Mouse (Mus musculus) heart, adult 2 months (tissue): ENCODE measurements around the gene Olfr1116. TPM values are rescaled to one million over a fixed set of nuclear protein-coding genes. Genes with fewer than 3 reads are reported as not detected.
A peak's percentile ranks its signal among the peaks of the same experiment; 100 is the strongest.
"Not testable (repeated sequence)": the region's sequence is repeated elsewhere in the genome, so short reads cannot be mapped to it uniquely, and the experiment has no call there.

Source experiments
- DNase-seq, 2 experiments: peaks; one replicate each; pipeline ENCODE4 v3.0.0; 2021
- H3K27ac ChIP-seq: fragments of 200-600 bp; 2 replicates; pipeline ENCODE4 v1.8.1; 2022
- H3K27me3 ChIP-seq: fragments of 200-500 bp; 2 replicates; pipeline ENCODE4 v1.6.1; 2012; ENCODE audit warnings: mild to moderate bottlenecking, low read length, inconsistent platforms, mixed read lengths; ENCODE audit not compliant: control insufficient read depth, insufficient read depth
- H3K36me3 ChIP-seq: fragments of 200-500 bp; 2 replicates; pipeline ENCODE4 v1.6.1; 2012; ENCODE audit warnings: low read length, inconsistent platforms; ENCODE audit not compliant: control insufficient read depth, insufficient read depth
- H3K4me1 ChIP-seq: fragments of 200-500 bp; 2 replicates; pipeline ENCODE4 v1.6.1; 2011; ENCODE audit warnings: low read length; ENCODE audit not compliant: control insufficient read depth, insufficient read depth
- H3K4me3 ChIP-seq: fragments of 200-600 bp; 2 replicates; pipeline ENCODE4 v1.8.1; 2022
- H3K79me2 ChIP-seq: fragments of 200-500 bp; replicated peaks from 2 replicates; pipeline ENCODE4 v1.6.1; 2012; ENCODE audit warnings: mild to moderate bottlenecking, inconsistent platforms, low read length, moderate library complexity, mixed read lengths; ENCODE audit not compliant: control insufficient read depth, insufficient read depth
- H3K9ac ChIP-seq: fragments of 200-500 bp; 2 replicates; pipeline ENCODE4 v1.6.1; 2012; ENCODE audit warnings: low read depth, mild to moderate bottlenecking, control low read depth, inconsistent platforms, low read length, mixed read lengths
- CTCF ChIP-seq: fragments of 200-600 bp; IDR thresholded peaks from 2 replicates; pipeline ENCODE4 v1.8.1; 2022; ENCODE audit warnings: antibody characterized with exemption, mild to moderate bottlenecking, moderate library complexity
- EP300 ChIP-seq: fragments of 200-500 bp; IDR thresholded peaks from 2 replicates; pipeline ENCODE4 v1.6.1; 2011; ENCODE audit warnings: low read depth, low read length, control low read depth; ENCODE audit not compliant: insufficient read depth
- POLR2A ChIP-seq: fragments of 200-500 bp; IDR thresholded peaks from 2 replicates; pipeline ENCODE4 v1.6.1; 2011; ENCODE audit warnings: mild to moderate bottlenecking, low read depth, low read length, control low read depth; ENCODE audit not compliant: insufficient read depth
- WGBS: fragments of 180-500 bp; shearing (Covaris S2); methylation state at CpG from one replicate; pipeline ENCODE4 v1.1.7; 2018; 5-methylcytosine and 5-hydroxymethylcytosine counted together
- intact Hi-C: fragments of 180-260 bp; cut with DNase I; formaldehyde crosslinking; loops from one replicate; pipeline ENCODE4 v1.15.1; 2025
- long read RNA-seq: library from polyadenylated mRNA; stranded (forward); transcript quantifications from one replicate; pipeline ENCODE4 v2.0.0, GENCODE M21; 2021
- microRNA-seq, 2 experiments: library from miRNA; unstranded; fragments of <30 nt; microRNA quantifications; one replicate each; pipeline ENCODE4 v1.2.0; 2021
- polyA plus RNA-seq: library from polyadenylated mRNA; depleted of rRNA; stranded (reverse); fragments of >200 nt; gene quantifications from 2 replicates; pipeline ENCODE4 v1.2.3, GENCODE M21; 2012; rRNA removed
- total RNA-seq, 2 experiments: library from RNA; stranded (reverse); gene quantifications; 2 replicates each; pipeline ENCODE4 v1.2.3; 2021

Olfr1116 gene
- total RNA-seq (not detected), polyA plus RNA-seq (not detected in 2 replicates)
- long read RNA-seq, result 0 reads

GRCm38 (mm10) chr2:87267234-87267633, at the start of gene Olfr1116:
Gene Olfr1116, plus strand, starts transcription at chr2:87267534.
- H3K27ac ChIP-seq, result no peak within 1 kb of the TSS
- no peaks in the 10 kb centered on the region for H3K36me3 ChIP-seq
- H3K27me3 ChIP-seq, result no peaks in the 10 kb centered on the region
- no peaks in the 10 kb centered on the region for H3K4me1 ChIP-seq
- intact Hi-C loops, result no loop called here
- H3K4me3 ChIP-seq, result no peak within 1 kb of the TSS
- no peak within 1 kb of the TSS for H3K9ac ChIP-seq
- no peak for DNase-seq
- 68% methylated on average over 1 of the region's 1 CpGs for WGBS
- H3K79me2 ChIP-seq, result no peaks in the 10 kb centered on the region
- TF ChIP-seq POLR2A (no peak), CTCF (no peak), EP300 (no peak)

- H3K79me2 ChIP-seq, result no peaks in the 10 kb centered on the region
- H3K9ac ChIP-seq, result no peak within 1 kb of the TSS
- no peaks in the 10 kb centered on the region for H3K27me3 ChIP-seq
- no peak for TF ChIP-seq EP300
- no peak for TF ChIP-seq CTCF
- no peak for TF ChIP-seq POLR2A
- H3K27ac ChIP-seq, result no peak within 1 kb of the TSS
- H3K36me3 ChIP-seq, result no peaks in the 10 kb centered on the region
- no peak within 1 kb of the TSS for H3K4me3 ChIP-seq
- no peaks in the 10 kb centered on the region for H3K4me1 ChIP-seq
- 73% methylated on average over 2 of the region's 2 CpGs for WGBS
- intact Hi-C loops, result no loop called here
- DNase-seq, result no peak
Measured at GRCm38 (mm10) chr2:87247713-87248112, 19.6 kb upstream of the Olfr1116 start, which contains the start of gene Olfr1115. Gene Olfr1115, plus strand, starts transcription at chr2:87248013.

- H3K27me3 ChIP-seq, H3K4me3 ChIP-seq, H3K79me2 ChIP-seq, H3K4me1 ChIP-seq, intact Hi-C loops, H3K9ac ChIP-seq, H3K36me3 ChIP-seq, H3K27ac ChIP-seq: not testable (repeated sequence)
- TF ChIP-seq CTCF, result peak; percentile 16; the same call in 1 of the 2 replicates
- peak in 1 of 2 experiments; percentile 42 for DNase-seq
Measured at GRCm38 (mm10) chr2:87293977-87294376, 26.6 kb downstream of the Olfr1116 start.

- TF ChIP-seq CTCF, result no peak
- TF ChIP-seq POLR2A, result no peak
- TF ChIP-seq EP300, result no peak
- no peak within 1 kb of the TSS for H3K4me3 ChIP-seq
- no peaks in the 10 kb centered on the region for H3K36me3 ChIP-seq
- intact Hi-C loops, result no loop called here
- H3K4me1 ChIP-seq, result no peaks in the 10 kb centered on the region
- no peak within 1 kb of the TSS for H3K27ac ChIP-seq
- H3K9ac ChIP-seq, result no peak within 1 kb of the TSS
- no peaks in the 10 kb centered on the region for H3K79me2 ChIP-seq
- H3K27me3 ChIP-seq, result no peaks in the 10 kb centered on the region
- WGBS, result 62% methylated on average over 1 of the region's 1 CpGs
- DNase-seq, result no peak
Measured at GRCm38 (mm10) chr2:87307281-87307680, 39.9 kb downstream of the Olfr1116 start, which contains the start of gene Olfr1118. Gene Olfr1118, plus strand, starts transcription at chr2:87307581.

Small RNAs within 50 kb of the gene (microRNA-seq; reads per million reads assigned to microRNA genes)
- 0 reads per million in 2 experiments for gene Gm27438

Other genes with a start within 250 kb of the Olfr1116 start
- not detected for gene Olfr1104, start 240.5 kb upstream of the Olfr1116 start, total RNA-seq
- gene Olfr1104, start 240.5 kb upstream of the Olfr1116 start, polyA plus RNA-seq, result not detected in 2 replicates
- gene Olfr1105, start 231.0 kb upstream of the Olfr1116 start, total RNA-seq, result not detected
- not detected in 2 replicates for gene Olfr1105, start 231.0 kb upstream of the Olfr1116 start, polyA plus RNA-seq
- gene Olfr1106, start 215.3 kb upstream of the Olfr1116 start, total RNA-seq, result not detected
- not detected in 2 replicates for gene Olfr1106, start 215.3 kb upstream of the Olfr1116 start, polyA plus RNA-seq
- gene Olfr1107, start 191.7 kb upstream of the Olfr1116 start, total RNA-seq, result not detected
- gene Olfr1107, start 191.7 kb upstream of the Olfr1116 start, polyA plus RNA-seq, result not detected in 2 replicates
- not detected for gene Olfr1109, start 171.5 kb upstream of the Olfr1116 start, total RNA-seq
- not detected in 2 replicates for gene Olfr1109, start 171.5 kb upstream of the Olfr1116 start, polyA plus RNA-seq
- not detected for gene Olfr259, start 153.0 kb upstream of the Olfr1116 start, total RNA-seq
- not detected in 2 replicates for gene Olfr259, start 153.0 kb upstream of the Olfr1116 start, polyA plus RNA-seq
- gene Olfr1110, start 127.2 kb upstream of the Olfr1116 start, total RNA-seq, result not detected
- not detected in 2 replicates for gene Olfr1110, start 127.2 kb upstream of the Olfr1116 start, polyA plus RNA-seq
- not detected for gene Olfr1111, start 114.9 kb upstream of the Olfr1116 start, total RNA-seq
- gene Olfr1111, start 114.9 kb upstream of the Olfr1116 start, polyA plus RNA-seq, result not detected in 2 replicates
- gene Olfr1112, start 79.7 kb upstream of the Olfr1116 start, total RNA-seq, result not detected
- not detected in 2 replicates for gene Olfr1112, start 79.7 kb upstream of the Olfr1116 start, polyA plus RNA-seq
- gene Olfr1113, start 58.6 kb upstream of the Olfr1116 start, total RNA-seq, result not detected
- not detected in 2 replicates for gene Olfr1113, start 58.6 kb upstream of the Olfr1116 start, polyA plus RNA-seq
- gene Olfr1115, start 19.5 kb upstream of the Olfr1116 start, total RNA-seq, result not detected
- gene Olfr1115, start 19.5 kb upstream of the Olfr1116 start, polyA plus RNA-seq, result not detected in 2 replicates
- gene Olfr1118, start 40.0 kb downstream of the Olfr1116 start, total RNA-seq, result not detected
- not detected in 2 replicates for gene Olfr1118, start 40.0 kb downstream of the Olfr1116 start, polyA plus RNA-seq
- gene Olfr1120, start 87.3 kb downstream of the Olfr1116 start, total RNA-seq, result not detected
- not detected in 2 replicates for gene Olfr1120, start 87.3 kb downstream of the Olfr1116 start, polyA plus RNA-seq
- gene Olfr1121, start 102.4 kb downstream of the Olfr1116 start, total RNA-seq, result not detected
- not detected in 2 replicates for gene Olfr1121, start 102.4 kb downstream of the Olfr1116 start, polyA plus RNA-seq
- not detected for gene Olfr1122, start 118.3 kb downstream of the Olfr1116 start, total RNA-seq
- not detected in 2 replicates for gene Olfr1122, start 118.3 kb downstream of the Olfr1116 start, polyA plus RNA-seq
- gene Olfr1123, start 149.1 kb downstream of the Olfr1116 start, total RNA-seq, result not detected
- gene Olfr1123, start 149.1 kb downstream of the Olfr1116 start, polyA plus RNA-seq, result not detected in 2 replicates
- gene Olfr1124, start 162.7 kb downstream of the Olfr1116 start, total RNA-seq, result not detected
- not detected in 2 replicates for gene Olfr1124, start 162.7 kb downstream of the Olfr1116 start, polyA plus RNA-seq
- gene Olfr1126, start 186.4 kb downstream of the Olfr1116 start, total RNA-seq, result not detected
- gene Olfr1126, start 186.4 kb downstream of the Olfr1116 start, polyA plus RNA-seq, result not detected in 2 replicates
- gene Pramel7, start 229.6 kb downstream of the Olfr1116 start, total RNA-seq, result not detected
- gene Pramel7, start 229.6 kb downstream of the Olfr1116 start, polyA plus RNA-seq, result not detected in 2 replicates
- not detected for gene Pramel6, start 239.0 kb downstream of the Olfr1116 start, total RNA-seq
- gene Pramel6, start 239.0 kb downstream of the Olfr1116 start, polyA plus RNA-seq, result not detected in 2 replicates